Mouse (Mus musculus): Measurements from ENCODE around the gene Trappc3.

GRCm38 (mm10) chr4:126295152-126295551, 33.0 kb downstream of the Trappc3 start:
- TF ChIP-seq GATA1 (IDR thresholded peaks at IDR 0.05; ENCODE audit: low read length) (no peak), TAL1 (IDR thresholded peaks at IDR 0.05; ENCODE audit: low read length) (no peak)

Measured in erythroblast, embryonic 14.5 days (primary cell).